Mouse (Mus musculus): ENCODE results near the gene Rnaseh2a.
"Not testable (repeated sequence)": the region's sequence is repeated elsewhere in the genome, so short reads cannot be mapped to it uniquely, and the experiment has no call there.

Rnaseh2a gene

DNA sequence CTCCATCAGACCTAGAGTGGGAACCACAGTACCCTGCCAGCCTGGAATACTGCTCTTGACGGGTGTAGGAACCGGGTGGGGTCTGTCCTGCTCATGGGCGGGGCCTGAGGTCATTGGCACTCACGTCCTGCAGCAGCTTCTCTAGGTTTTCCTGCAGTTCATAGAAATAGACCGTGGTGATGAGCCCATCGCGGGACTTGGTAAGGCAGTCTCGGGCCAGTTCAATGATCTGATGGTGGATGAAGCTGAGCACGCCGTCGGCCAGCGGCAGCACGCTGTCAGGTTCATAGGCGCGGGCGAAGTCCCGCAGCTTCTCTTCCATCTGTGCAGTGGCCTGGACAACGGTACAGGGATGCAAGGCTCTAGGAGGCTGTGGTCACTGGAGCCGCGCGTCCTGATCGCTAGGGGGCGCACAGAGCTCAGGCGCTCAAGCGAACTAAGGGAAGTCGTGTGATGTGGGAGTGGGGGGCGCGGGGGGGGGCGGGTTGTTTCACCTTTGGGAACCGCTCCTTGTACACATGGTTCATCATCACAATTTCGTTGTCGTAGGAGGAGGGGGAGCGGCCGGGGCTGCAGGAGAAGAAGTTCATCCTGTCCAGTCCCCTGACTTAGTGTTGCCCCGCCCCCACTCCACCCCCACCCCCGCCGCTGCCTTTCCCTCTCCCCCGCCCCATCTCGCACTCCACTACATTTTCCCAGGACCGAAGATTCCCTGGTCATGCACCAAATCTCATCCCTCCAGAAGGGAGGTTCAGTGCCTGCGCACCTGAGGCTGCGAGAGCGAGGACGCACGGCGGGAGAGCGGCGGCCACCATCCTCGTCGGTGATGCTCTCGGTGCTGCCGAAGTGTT lies 40.9 kb downstream of the Rnaseh2a start:
- peak; percentile 70 to 71 for DNase-seq

DNA sequence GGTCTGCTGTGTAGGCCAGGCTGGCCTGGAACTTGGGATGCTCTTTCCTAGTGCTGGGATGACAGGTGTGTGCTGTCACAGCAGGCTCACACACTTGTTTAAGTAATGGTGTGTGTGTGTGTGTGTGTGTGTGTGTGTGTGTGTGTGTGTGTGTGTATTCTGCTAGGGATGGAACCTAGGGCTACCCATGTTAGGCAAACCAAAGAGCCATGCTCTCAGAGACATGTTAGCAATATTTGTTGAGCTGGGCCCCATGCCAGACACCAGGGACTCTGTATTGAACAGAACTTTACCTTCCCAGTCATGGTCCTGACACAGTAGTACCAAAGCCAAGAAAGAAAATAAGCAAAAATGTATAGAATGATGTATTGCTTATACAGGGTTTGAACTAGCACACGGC lies 42.1 kb downstream of the Rnaseh2a start:
- no peak for DNase-seq

DNA sequence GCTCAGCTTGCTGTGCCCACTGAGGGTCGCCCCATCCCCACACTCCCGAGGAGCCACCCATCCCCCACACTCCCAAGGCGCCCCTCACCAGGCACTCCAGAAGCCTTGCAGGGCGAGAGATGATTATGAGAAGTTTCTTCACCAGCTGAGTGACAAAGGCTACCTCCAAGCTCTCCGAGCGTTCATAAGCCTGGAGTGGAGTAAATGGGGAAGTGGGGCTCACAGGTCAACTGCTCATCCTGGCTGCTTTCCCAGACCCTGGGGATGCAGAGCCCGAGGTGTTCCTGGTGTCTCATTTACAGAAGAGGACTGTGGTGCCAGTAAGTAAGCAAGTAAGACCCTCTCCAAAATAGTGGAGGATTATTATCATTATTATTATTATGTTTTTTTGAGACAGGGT lies 44.0 kb downstream of the Rnaseh2a start:
- DNase-seq = no peak

DNA sequence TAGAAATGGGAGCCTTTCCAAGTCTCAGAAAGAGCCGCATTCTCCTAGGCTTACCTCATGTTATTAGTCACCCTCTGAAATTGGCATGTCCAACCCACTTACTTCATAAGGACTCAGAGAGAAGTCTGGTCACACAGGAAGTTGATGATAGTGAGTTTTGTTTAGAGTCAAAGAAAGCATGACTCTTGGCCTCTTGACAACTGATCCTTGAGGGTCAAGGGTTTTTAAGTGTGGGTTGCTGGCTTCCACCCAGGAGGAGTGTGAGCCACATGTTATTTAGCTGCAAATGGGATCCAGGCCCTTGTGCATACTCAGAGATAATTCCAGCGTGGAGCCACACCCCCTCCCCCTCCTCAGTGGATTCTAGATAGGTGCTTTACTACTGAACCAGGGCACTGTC lies 48.0 kb downstream of the Rnaseh2a start:
- DNase-seq = no peak

DNA sequence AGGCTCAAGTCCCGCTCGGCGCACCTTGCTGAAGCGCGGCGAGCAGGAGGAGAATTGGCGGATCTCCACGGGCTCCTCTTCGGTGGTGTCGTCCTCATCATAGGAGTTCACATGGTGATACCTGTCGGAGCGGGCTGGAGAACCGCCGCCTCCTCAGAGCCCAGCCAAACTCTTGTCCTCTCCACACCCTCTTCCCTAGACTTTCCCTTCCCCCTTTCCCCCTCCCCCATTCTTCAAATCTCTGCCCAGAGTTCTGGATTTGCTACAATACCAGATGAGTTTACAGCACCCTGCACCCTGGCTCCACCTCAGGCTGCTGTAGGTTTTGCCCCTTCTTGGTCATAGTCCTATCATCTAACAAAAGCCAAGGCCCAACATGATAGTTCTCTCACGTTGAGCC lies 50.9 kb downstream of the Rnaseh2a start:
- DNase-seq = no peak

DNA sequence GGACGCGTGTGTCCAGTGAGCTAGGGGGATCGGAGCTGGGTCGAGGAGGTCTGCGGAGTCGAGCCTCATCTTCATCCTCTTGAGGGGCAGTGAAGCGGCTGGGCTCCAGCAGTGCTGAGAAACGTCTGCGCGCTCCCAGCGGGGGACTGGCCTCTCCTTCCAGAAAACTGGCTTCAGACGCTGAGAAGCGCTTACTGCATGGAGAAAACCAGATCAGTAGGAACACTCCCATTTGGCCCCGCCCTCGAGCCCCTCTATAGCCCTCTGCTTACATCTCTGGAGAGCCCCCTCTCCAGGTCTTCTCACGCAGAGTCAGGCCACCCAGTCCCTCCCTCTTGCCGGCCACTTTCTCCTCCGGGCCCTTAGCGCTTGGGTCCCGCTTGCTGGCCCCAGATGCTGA lies 51.8 kb downstream of the Rnaseh2a start:
- DNase-seq = no peak

DNA sequence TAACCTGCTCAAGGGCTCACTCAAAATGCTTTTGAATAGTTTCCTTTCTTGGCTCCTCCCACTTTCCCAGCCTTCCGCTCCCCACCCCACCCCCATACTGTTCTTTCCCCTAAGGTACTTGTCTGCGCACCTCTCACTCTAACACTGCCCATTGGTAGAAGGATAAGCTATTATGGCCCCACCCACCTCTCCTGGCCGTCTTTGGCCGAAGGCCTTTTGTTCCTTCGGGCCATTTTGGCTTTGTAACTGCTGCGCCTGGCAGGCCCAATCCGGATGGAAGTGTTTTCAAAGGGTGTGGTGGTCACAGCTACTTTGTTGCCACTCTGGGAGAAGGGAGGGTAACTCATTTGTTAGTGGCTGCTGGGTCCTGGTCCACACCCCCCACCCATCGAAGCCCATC lies 54.3 kb downstream of the Rnaseh2a start:
- DNase-seq = no peak

DNA sequence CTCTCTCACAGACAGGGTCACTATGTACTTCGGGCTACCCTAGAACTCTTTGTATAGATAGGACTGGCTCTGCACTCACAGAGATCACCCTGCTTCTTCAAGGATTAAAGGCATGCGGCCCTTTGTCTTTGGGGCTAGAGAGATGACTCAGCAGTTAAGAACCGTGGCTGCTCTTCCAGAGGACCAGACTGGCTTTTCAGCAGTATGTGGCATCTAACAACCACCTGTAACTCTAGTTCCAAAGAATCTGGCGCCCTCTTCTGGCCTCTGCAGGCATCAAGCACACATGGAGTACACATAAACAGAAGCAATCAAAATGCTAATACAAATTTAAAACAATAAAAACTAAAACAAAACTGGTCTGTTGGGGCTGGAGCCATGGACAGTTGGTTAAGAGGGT lies 55.6 kb downstream of the Rnaseh2a start:
- DNase-seq = peak; percentile 80 to 82

DNA sequence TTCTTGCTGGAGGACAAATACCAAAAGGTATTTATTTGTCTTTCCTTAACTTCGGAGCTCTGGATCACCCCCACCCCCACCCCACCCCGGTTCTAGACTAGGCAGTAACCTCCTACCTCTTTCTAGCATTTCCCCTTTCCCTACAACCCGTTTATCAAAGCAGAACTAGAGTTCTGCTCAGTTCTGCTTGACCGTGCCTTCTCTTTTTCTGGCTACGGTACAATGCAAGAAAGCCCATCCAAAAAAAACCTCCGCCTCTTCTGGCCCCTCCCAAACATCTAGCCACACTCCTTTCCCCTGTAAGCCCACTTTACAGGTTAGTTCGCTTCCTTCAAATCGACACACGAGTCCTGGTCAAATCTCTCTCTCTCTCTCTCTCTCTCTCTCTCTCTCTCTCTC lies 56.1 kb downstream of the Rnaseh2a start:
- DNase-seq = peak in 1 of 2 experiments; percentile 61

DNA sequence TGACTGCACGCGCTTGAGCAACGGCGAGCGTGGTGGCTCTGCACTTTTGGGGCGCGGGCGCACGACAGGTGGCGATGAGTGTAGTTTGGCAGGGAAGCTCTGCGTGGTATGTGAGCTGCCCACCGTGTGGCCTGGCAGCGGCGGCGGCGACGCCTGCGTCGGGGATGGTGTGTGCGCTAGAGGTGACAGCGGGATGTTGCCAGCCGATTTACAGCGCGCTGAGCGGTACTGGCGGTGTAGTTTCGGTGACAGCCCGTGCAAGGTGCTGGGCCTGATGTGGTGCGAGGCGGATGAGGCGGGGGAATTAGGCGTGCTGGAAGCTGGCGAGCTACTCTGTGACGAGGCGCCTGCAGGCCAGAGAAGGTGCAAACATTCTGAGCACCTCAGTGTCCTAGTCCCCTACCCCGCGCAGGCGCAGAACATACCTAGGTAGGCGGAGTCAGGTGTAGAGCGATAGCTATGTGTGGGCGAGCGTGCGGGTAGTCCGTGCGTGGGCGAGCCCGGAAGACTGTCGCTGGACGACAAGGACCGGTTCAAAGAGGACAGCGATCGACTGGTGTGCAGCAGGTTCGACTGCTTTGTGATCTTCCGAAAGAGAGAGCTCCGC lies 56.6 kb downstream of the Rnaseh2a start:
- peak; percentile 89 for DNase-seq

DNA sequence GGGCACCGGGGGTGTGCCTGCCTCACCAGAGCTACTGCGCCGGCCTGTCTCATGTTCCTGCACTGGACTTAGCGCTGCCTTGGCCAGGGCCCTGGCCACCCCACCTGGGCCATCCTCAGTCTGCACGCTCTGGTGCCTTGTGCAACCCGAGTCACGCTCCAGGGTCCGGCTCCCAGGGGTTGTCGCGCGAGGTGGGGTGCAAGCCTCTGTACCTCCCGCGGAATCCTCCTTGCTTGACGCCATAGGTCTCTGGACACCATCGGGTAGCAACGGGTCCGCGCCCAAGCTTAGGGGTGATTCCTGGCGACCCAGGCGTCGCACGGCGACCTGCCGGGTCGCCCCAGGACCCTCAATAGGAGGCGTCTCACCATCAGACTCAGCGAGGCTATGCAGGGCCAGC lies 57.2 kb downstream of the Rnaseh2a start:
- no peak for DNase-seq

DNA sequence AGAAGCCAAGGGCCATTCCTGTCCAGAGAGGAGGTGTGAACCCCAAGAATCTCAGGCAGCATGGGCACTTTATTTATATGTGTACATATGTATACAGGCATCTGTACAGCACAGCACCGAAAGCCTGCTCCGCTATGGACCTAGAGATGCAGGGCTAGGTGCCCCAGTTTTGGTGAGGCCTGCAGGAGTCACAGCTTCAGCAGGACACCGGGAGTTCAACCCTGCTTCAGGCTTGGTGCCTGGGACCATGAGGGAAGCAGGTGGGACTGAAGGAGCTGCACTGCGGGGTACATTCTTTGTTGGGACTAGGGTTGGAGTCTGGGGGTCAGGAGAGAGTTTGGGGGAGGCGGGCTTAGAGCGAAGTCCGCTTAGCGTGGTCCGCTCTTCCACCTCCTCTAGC lies 57.7 kb downstream of the Rnaseh2a start:
- DNase-seq = no peak

DNA sequence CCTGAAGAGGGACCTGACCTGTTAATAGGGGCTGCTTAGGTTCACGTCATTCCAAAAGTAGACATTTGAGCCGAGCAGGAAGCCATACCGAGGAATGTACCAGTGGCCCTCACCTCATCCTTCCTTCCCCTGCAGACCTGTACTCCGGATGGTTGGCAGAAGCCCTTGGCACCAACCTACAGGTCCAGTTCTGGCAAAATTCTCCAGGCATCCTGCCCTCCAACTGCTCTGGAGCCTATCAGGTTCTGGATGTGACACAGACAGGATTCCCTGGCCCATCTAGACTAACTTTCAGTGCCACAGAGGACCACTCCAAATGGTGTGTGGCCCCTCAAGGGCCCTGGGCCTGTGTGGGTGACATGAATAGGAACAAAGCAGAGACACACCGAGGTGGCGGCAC lies 59.0 kb downstream of the Rnaseh2a start:
- DNase-seq = no peak

DNA sequence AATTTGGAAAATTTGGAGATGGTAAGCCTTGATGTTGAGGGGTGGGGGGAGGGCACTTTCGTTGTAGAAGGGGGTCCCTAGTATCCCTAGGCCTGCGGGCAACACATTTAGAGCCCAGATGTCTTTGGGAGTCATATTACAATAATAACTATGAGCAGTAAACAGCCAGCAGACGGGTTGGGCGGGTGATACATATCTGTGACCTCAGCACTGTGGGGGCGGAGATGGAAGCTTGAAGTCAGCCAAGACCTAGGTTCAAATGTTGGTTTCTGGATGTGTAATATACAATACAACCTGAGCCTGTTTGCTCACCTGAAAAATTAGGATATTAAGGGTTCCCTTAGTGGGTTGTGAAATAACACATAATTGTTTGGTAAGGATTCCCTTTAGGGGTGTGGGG lies 59.6 kb downstream of the Rnaseh2a start:
- DNase-seq = no peak

DNA sequence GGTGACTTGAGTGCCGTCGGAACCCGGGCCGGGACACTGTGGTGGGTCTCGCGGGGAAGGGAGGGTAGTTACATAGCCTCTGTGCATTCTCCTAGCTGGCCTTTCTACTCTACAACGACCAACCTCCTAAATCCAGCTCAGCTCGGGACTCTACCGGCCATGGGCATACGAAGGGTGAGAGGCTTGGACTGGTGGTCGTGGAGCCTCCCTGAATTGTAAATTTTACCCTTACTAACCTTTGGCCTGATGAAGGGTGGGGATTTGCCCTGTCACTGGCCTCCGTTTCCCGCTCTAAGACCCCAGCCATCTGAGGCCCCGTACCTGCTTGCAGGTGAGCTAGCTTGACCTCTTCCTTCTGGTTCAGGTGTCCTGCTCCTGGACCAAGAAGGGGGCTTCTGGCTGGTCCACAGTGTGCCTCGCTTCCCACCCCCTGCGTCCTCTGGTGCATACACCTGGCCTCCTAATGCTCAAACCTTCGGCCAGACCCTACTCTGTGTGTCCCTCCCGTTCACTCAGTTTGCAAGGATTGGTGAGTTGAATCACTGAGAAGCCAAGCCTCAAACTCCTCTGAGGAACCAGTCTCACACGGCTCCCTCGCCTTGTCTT lies 60.3 kb downstream of the Rnaseh2a start:
- no peak for DNase-seq

DNA sequence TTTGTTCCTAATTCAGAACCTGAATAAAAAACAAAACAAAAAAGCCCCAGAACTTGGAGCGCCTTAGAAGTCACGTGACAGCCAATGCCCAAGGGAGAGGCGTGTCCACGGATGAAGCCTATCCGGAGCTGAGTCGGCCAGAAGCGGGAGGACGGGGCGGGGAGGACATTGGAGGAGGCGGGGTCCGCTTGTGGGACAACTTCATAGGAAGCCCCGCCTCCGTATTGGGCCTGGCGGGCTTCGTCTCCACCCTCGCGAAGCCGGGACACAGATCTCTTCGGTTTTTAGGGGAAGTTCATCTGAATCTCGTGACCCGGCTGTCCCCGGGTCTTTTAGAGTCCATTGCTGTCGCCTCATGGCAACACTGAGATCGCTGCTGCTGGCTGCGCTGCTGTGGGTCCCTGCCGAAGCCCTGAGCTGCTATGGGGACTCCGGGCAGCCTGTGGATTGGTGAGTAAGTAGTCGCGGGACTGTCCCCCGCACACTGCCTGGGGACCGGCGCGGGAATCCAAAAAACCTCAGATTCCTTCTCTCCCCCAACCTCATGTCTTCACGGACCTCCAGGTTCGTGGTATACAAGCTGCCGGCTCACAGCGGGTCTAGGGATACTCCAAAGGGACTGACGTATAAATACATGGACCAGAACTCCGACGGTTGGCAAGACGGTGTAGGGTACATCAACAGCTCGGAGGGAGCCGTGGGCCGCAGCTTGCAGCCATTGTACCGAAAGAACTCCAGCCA lies 61.0 kb downstream of the Rnaseh2a start, which contains the start of gene Dnase2a:
TSS of gene Dnase2a (plus strand) at position 140 of the 741 bp plus-strand sequence.
- DNase-seq = peak; percentile 98 to 99

DNA sequence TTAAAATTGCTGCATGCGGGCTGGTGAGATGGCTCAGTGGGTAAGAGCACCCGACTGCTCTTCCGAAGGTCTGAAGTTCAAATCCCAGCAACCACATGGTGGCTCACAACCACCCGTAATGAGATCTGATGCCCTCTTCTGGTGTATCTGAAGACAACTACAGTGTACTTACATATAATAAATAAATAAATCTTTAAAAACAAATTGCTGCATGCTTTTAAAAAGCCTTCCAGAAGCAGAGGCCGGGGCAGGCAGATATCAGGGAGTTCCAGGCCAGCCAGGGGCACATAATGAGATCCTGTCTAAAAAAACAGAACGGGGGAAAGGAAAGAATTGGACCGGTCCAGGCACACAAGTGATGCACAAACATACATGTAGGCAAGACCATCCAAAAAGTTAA lies 61.6 kb downstream of the Rnaseh2a start:
- not testable (repeated sequence) for DNase-seq

DNA sequence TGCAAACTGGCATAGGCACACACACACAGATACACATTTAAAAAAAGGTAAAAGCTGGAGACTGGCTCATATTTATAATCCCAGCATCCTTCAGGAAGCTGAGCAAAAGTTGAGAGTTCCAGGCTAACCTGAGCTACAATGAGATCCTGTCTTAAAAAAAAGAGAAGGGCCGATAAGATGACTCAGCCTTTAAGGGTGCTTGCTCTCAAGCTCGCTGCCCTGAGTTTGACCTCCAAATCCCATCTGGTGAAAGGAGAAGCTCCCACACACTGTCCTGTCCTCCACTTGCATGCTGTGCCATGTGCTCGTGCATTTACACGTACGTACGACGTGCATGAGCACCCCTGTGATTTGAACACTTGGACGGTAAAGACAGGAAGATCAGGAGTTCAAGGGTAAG lies 62.1 kb downstream of the Rnaseh2a start:
- DNase-seq = no peak

DNA sequence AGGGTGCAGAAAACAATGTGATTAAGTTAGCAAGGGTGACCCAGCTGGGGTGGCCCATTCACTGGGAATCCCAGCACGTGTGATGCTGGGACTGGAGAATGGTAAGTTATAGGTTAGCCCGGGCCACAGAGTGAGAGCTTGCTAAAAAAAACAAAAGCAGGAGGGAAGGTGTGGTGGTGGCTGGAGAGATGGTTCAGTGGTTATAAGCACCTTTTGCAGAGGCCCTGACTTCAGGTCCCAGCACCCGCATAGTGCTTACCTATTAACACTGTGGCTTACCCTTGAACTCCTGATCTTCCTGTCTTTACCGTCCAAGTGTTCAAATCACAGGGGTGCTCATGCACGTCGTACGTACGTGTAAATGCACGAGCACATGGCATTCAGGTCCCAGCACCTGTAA lies 62.5 kb downstream of the Rnaseh2a start:
- no peak for DNase-seq
